Mouse (Mus musculus): Measurements from ENCODE around the gene Dap.

The Dap gene

GRCm38 (mm10) chr15:31265845-31266244 lies 41.7 kb downstream of the Dap start:
- DNase-seq: no peak

- DNase-seq: no peak
Measured at GRCm38 (mm10) chr15:31268148-31268547, 44.0 kb downstream of the Dap start.

GRCm38 (mm10) chr15:31269558-31269957 lies 45.4 kb downstream of the Dap start:
- no peak for DNase-seq

DNA sequence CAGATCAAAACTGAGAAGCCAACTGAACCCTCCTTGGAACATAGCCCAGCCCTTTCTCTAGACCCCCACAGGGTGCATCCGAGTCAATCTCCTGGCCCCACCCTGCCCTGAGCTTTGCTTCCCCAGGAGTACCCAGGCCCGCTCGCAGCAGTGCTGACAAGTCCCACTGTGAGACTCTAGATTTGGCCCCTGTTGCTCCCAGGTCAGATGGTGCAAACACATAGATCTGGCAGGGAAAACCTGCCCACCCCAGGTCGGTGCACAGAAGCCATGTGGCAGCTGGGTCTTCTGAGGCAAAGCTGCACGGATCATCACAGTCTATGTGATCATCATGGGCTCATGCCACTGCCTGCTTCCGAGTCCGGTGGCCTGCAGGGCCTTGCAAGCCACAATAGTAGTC lies 48.6 kb downstream of the Dap start:
- DNase-seq: no peak

DNA sequence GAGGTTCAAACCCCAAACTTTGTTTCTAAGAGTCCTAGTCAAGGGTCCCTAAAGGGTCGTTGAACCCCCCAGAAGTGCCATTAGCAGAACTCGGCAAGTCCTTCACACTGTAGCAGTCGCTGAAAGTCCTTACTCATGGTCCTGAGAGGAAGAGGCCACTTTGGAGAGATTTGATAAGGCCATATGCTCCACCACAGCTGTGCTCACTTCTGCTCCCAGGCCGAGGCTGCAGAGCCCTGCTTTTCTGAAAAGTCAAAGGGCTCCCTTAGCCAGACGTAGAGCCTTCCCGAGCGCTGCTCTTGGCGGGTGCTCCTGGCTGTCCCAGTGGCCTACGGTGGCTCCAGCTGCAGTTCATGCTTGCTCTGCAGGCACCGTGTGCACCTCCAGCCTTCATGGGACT lies 49.4 kb downstream of the Dap start:
- no peak for DNase-seq

- DNase-seq: no peak
Measured at GRCm38 (mm10) chr15:31278090-31278489, 54.0 kb downstream of the Dap start.

DNA sequence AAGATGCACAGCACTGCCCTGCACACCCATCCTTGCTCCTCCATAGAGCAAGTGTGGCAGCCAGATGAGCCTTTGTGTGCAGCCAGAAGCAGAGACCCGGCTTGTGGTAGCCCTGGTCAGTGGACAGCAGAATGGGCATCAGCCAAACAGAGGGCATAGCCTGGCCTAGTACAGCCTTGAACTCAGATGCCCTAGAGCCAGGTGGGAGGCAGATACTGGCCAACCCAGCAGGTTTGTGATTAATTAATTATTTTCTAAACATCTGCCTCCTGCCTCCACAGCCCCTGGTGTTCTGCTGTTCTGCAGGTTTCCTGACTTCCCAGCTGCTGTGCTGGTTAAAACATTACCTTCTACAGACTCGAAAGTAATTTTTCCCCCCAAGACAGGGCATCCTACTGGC lies 55.0 kb downstream of the Dap start:
- no peak for DNase-seq

GRCm38 (mm10) chr15:31279577-31280004 lies 55.5 kb downstream of the Dap start:
- DNase-seq: no peak

- no peak for DNase-seq
Measured at GRCm38 (mm10) chr15:31280059-31280458, 55.9 kb downstream of the Dap start.

GRCm38 (mm10) chr15:31280683-31281082 lies 56.6 kb downstream of the Dap start:
- DNase-seq: no peak

- no peak for DNase-seq
Measured at GRCm38 (mm10) chr15:31281830-31282229, 57.7 kb downstream of the Dap start.

- DNase-seq: no peak
Measured at GRCm38 (mm10) chr15:31282353-31282752, 58.2 kb downstream of the Dap start.

GRCm38 (mm10) chr15:31284142-31284541 lies 60.0 kb downstream of the Dap start:
- no peak for DNase-seq

DNA sequence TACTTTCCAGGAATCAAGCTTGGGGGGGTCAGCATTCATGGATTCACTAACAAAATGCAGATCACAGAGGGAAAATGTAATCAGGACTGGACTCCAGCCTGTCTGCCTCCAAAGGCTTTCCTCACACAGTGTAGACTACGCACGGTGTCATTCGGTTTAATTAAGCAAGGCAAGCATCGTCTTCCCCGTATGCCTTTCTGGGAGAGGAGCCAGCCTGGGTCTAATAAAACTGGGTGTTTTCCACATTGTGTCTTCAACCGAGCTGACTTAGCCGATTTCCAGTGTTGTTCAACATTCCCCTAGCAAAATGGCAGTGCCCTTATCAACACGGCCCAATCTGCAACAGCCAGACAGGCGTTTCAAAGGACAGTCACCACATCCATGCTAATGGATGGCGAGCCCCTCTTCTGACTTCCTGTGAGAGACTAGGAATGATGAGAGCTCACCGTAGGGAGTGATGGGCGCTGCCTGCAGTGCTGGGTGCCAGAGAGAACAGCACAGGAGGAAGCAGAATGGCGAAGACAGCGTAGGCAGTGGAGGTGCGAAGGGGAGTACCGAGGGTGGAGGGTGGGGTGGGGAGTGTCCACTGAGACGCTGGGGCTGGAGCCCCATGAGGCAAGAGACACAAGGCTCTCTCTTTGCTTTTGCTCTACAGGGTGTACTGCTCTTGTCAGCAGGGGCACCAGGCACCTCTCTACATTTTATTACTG lies 61.0 kb downstream of the Dap start:
- peak; percentile 21 to 43 for DNase-seq

- no peak for DNase-seq
Measured at GRCm38 (mm10) chr15:31285695-31286094, 61.6 kb downstream of the Dap start.

- DNase-seq: no peak
Measured at GRCm38 (mm10) chr15:31292627-31293026, 68.5 kb downstream of the Dap start.

GRCm38 (mm10) chr15:31294311-31294710 lies 70.2 kb downstream of the Dap start:
- DNase-seq: no peak

DNA sequence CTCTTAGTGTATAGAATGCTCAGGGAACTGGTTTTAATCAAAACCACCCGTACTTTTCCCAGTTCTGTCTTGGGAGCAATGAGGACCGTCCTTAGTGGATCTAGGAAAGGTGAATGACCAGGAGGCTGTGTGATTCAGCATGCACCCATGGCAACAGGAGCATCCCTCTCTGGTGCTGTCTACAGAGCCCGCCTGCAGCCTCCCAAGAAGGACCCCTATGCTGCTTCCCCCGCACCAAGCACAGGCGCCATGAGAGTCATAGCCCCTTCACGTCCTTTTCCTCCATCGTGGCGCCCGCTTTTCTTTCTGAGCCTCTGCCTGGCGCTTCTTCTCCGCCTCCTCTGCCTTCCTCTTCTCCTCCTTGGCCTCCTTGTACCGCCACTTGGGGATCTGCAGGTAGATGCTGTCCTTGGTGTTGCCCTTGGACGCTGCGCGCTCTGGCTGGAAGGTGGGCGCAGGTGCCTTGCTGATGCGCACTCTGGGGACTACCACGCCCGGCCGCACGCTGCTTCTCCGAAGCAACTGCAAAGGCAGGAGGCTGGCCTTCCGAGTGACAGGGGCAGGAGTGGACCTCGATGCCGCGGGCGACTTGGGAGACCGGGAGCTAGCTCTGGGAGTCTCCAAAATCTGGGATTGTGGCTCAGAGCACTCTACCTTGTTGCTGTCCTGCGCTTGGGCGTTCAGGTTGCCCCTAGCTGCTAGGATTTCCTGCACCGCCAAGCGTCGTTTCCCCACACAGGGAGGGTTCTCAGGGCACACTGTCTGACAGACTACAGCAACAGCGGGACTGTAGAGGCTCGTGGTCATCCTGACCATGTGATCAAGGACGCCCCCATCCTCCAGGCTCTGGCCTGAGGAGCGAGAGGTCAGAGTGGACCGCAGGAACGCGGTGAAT lies 73.0 kb downstream of the Dap start:
- no peak for DNase-seq

DNA sequence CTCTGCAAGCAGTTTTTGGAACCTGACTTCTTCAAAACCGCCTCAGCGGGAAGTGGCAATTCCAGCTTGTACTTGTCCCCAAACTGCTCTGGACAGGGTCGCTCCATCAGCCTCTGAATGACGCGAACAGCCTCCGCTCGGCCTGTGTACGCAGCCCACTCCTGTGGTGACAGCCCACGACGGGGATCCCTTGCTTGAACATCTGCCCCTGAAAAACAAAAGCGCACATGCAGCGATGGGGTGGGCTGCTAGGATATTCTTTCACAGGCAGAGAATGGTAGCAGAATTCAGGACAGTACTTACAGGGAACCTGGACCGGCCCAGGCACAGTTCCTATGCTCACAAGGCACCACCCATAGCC lies 73.6 kb downstream of the Dap start:
- no peak for DNase-seq

DNA sequence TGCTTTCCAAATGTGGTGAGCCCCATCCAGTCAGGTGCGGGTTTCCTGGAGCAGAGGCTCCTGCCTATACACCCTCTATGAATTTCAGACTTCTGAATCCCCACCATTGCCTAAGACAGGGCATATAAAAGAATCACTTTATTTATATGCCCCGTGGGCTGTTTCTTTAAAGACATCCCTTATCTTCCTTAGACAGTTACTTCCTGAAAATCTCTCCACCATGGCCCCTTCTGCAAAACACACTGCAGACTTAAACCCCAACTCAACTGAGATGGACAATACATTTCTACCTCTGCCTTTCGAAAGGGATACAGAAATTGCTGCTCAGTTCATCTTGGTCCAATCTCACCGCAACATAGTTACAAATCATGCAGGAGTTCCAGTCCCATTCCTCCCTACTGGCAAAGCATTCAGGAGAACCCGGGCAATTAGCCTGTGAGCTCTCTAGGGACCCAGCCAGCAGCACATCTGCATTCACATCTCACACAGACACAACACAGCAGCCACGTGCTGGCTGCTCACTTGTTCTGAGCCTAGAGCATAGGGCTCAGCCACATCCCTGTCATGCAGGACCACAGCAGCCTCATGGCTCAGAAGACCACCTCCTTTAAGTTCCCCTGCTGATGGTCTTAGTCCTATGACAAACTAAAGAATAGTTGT lies 75.3 kb downstream of the Dap start:
- no peak for DNase-seq

DNA sequence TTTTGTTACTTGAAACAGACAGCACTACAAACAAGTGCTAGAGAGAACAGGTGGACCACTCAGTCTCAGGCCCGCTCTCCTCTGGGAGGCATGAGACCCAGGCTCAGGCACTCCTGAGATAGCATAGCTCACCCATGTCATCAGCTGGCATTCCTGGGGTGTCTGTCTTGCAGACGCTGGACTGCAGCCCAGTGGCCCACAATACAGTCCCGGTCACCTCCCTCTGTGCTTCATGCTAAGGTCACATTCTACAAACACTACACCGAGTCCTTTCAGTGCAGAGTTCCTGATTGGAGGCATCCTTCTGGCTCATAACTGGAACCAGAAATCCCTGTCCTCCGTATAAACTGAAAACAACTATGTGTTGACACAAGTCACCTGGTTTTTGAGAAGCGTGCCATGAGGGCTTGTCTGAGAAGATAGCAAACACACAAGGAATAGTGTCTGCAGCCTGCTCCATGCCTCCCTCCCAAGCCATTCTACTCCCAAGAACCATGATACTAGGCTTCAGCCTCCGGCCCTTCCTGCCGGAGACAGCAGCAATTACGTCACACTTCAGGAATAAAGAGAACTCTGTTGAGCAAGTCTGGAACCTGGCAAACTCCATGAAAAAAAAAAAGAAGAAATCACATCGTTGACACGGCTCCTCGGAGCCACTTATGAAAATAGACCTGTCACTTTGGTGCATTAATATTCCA lies 78.3 kb downstream of the Dap start:
- DNase-seq: no peak

- DNase-seq: no peak
Measured at GRCm38 (mm10) chr15:31304302-31304701, 80.2 kb downstream of the Dap start.

DNA sequence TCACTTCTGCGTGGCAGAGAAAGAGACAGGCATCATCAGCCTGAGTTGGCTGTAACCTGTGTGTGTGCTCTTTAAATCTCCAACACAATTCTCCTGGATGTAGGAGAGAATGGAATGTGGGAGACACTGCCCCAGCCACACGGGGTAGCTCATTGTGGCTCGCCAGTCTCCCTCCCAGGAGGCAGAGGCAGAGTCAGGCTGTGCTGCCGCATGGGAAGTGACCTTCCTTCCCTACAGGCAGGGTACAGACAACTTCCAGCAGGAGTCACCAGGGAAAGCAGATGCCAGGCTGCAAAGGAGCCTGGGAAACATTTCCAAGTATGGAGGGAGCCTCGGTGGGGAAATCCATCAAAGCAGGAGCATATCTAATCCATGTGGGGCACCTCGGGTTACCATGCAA lies 81.1 kb downstream of the Dap start:
- DNase-seq: no peak
